Mouse (Mus musculus) retina, embryonic 14.5 days (tissue): ENCODE measurements around the gene Myadml2.

ENCODE experiments used
- DNase-seq: peaks from one replicate; pipeline ENCODE4 v3.0.0-alpha.2; 2015; ENCODE audit warnings: low spot score

Gene Myadml2

DNA sequence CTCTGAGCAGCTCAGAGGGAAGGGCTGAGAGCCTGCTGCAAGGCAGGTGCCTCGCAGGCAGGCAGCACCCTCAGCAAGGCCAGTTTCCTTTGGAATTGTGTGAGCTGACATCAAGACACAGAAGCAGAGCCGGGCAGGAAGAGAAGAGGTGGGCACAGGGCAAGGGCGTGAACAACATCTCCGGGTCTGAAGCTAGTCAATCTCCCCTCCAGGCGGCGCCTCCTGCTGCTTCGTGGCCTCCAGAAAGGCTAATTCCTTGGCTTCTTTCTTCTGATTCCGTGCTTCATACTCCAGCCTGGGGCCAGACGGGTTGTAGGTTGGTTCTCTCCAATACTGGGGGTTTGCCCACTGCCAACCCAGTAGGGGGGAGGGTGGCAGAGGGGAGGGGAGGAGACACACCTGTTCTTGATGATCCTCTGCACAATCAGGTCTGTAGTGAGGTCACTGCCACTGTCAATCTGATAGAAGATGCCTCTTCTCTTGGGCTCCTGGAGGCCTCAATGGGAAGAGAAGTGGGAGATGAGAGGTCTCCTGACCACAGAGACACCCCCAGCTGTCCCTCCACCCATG is 37.4 kb downstream of the Myadml2 start:
- no peak for DNase-seq

DNA sequence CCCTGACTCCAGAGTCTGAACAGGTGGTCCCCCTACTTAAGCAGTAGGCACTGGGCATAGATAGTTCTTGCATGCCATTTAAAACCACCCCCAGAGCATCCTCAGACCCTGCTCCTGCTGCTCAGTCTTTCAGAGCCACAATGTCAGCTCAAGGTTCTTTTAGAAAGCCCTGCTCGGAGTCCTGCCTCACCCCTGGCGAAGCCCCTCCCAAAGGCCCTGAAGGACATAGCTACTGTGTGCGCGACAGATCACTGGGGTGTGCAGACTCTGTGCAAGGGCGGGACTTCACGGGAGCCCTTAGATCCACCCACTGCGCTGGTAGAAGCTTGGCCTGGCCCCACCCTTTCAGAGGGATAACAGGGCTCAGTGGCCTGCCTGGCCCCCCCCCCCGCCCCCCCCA is 38.7 kb downstream of the Myadml2 start:
- no peak for DNase-seq

DNA sequence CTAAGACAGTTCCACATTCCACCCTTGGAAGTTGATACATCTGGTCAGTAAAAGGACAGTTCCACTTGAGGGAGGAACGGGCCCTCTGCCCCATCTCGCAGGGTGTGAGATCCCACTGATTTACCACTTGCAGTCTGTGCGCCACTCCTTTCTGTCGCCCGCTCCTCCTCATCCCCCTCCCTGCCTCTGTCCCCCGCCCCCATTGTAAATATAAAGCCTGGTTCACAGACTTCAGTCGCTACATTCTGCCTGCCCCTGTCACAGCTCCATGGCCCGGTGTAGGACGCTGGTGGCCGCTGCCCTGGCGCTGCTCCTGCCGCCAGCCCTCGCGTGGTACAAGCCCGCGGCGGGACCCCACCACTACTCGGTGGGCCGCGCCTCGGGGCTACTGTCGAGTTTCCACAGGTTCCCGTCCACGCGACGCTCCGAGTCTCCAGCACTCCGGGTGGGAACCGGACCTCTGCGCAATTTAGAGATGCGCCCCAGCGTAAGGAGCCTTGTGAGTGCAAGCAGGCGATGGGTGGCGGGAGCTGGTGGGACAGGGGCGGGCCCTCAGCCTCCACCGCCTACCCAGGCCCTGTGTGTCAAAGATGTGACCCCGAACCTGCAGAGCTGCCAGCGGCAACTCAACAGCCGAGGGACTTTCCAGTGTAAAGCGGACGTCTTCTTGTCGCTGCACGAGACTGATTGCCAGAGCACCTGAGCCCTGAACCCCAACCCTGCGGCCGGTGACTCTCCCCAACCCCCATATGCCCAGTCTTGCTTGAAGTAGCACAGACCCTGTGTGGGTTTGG is 39.5 kb downstream of the Myadml2 start, which contains the start of gene Npb:
TSS of gene Npb (plus strand) at position 237 of the 794 bp plus-strand sequence.
- DNase-seq: no peak

DNA sequence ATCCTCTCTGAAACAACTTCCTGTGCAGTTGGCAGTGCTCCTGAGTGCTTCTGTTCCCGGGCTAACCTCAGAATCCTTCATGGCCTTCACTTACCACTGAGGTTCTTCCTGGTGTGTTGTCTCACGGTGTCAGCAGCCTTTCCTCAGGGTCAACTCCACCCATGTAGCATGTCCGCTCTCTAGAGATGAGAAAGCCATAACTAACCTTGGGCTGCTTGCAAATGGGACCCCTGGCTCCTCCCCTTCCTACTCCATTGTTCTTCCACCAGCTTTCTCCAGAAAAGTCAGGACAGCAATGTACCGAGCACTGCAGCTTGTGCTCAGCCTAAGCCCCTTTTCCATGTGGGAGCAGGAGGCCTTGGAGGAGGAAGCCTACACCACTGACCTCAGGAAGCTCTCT is 41.2 kb downstream of the Myadml2 start:
- no peak for DNase-seq

DNA sequence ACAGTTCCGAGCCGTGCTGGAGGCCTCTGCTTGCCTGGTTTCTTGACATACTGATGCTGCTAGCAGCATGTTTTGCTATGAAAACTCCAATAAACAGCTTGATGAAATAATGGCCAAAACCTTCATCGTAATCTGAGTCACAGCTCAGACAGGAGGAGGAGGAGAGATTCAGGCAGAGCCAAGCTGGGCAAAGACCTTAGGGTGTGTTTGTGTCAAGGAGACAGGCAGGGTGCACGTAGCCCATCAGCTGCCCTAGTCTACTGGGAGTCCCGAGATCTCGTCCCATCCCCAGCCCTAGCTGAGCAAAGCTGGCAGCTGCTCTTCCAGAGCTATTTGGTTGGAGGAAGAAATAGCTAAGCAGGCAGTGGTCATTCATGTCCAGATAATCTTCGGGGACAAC is 42.3 kb downstream of the Myadml2 start:
- DNase-seq: no peak

DNA sequence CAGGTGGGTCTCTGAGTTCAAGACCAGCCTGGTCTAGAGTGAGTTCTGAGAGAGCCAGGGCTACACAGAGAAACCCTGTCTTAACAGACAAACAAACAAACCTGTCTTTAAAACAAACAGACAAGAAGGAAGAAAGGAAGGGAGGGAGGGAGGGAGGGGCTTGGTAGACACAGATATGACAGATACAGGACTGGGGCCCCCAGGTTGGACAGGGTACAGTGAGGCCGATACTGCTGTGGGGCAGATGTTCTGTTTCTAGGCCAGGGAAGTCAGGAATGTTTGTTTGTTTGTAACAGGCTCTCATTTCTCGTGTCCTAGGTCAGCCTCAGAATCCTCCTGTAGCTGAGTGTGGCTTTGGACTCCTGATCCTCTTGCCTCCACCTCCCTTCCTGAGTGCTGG is 44.4 kb downstream of the Myadml2 start:
- no peak for DNase-seq

DNA sequence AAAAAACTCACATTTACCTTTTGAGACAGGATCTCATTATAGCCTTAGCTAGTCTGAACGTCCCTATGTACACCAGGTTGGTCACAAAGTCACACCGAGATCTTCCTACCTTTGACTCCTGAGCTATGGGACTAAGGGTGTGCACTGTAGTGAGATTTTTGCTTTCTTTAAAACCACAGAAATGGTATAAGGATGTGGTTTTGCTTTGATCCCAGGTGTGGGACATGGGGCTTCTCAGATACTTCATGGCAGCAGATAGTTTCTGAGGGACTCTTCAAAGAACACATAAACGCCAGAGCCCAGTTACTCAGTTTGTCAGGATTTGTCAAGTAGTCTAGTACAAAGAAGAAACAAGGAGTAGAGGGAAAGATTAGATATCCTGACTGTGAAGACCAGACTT is 47.2 kb downstream of the Myadml2 start:
- no peak for DNase-seq

DNA sequence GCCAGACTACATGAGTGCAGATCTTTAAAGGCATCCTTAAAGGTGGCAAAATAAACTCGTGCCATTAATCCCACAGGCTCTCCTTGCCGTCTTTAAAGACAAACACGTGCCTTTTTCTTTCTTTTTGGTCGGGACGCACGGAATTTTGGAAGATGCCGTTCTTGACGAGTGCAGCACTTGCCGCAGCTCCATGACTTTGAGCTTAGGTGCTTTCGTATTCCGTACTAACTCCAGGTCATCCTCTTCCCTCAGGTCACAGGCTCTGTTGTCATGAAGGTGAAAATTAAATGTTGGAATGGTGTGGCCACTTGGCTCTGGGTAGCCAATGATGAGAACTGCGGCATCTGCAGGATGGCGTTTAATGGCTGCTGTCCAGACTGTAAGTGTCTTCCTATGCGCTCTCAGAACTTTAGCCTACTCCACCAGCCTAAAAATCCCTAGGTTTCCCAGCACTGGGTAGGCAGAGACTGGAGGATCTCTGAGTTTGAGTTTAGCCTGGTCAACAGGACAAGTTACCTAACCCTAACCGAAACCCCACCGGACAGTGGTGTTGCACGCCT is 48.9 kb downstream of the Myadml2 start:
- no peak for DNase-seq

DNA sequence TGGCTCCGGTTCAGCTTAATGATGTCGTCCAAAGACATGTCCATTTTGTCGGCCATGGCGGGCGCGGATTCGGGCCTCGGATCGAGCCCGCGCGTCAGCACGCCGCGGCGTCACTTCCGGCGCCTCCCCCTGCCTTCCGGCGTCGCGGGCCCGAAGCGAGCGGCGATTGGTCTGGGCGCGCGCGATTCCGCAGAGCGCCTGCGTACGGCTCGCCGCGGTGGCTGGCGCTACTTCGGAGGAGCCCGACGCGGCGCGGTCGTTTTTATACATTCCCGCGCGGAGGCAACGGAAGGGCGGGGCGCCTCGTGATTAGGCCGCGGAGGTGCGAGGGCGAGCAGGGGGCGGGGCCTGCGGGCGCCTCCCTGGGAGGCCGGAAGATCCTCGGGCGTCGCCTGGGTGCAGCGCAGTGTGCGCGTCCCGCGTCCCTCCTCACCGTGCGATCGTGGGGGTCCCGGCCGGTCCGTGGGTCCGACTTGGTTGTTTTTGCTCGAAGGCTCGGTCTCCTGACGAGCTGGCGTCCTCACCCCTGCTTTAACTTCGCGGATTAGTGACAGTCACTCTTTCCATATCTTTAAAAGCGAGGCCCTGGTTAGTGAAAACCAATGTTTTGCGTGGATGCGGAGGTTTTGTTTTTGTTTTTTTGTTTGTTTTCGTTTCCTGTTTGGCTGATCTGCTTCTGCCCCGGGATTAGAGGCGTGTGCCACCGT is 49.5 kb downstream of the Myadml2 start, which contains the start of the genes Alyref and Anapc11:
TSS of gene Alyref (minus strand) at position 83 of the 707 bp plus-strand sequence.
TSS of gene Anapc11 (plus strand) at position 139 of the 707 bp plus-strand sequence.
- peak; percentile 97 for DNase-seq

DNA sequence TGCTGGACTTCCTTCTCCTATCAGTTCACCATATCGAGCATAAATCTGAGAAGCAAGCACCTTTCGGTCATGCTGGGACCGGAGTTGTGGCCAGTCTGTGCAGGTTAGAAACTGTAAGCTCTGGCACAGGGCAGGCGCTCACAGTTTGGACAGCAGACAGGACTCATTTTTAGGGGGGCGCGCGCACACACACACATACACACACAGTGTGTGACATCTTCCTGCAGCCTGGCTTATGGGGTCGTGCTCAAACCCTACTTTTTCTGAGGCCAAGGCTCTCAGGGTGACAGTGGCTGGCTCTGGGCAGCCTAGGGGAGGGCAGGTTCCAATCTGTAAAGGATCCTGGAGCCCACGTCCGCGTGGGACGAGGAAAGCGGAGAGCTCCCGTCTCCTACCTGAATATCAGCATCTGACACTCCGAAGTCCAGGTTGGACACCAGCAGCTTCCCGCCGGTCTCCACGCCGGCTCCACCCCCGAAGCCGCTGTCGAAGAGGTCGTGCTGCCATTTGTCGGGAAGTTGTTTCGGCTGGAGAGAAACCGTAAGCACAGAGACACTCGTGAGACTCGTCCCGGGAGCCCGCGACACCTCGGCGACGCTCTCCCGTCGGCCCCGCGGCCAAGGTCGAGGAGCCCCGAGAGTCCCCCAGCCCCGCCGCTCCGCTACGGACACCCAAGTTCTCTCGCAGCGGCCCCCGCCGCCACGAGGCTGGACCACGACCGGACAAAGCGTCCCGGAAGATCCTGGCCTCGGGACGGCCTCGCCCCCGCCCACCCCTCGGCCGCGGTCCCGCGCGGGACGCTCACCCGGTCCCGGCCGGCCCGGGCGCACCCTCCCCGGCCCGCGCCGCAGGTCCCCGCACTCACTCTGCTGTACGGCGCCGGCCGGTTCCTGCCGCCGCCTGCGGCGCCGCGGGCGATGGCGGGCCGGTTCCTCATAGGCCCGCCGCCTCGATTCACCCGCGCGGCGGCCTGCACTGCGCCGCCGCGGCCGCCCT is 50.4 kb downstream of the Myadml2 start:
- no peak for DNase-seq
